Mouse (Mus musculus): ENCODE data around the gene Tecrl.

Tecrl gene

GRCm38 (mm10) chr5:83354846-83355561 lies at the start of gene Tecrl:
TSS of gene Tecrl (minus strand) at chr5:83355195.
- DNase-seq: no peak

- no peak for DNase-seq
Measured at GRCm38 (mm10) chr5:83385021-83385420, 30.0 kb upstream of the Tecrl start.

GRCm38 (mm10) chr5:83351615-83352014 lies 3.4 kb downstream of the Tecrl start:
- no peak for DNase-seq

GRCm38 (mm10) chr5:83339144-83339543 lies 15.9 kb downstream of the Tecrl start:
- no peak for DNase-seq

GRCm38 (mm10) chr5:83267148-83267776 lies 87.7 kb downstream of the Tecrl start:
- no peak for DNase-seq

- DNase-seq: no peak
Measured at GRCm38 (mm10) chr5:83260059-83260458, 94.9 kb downstream of the Tecrl start.

GRCm38 (mm10) chr5:83254141-83254540 lies 100.9 kb downstream of the Tecrl start:
- DNase-seq: no peak

- no peak for DNase-seq
Measured at GRCm38 (mm10) chr5:83238848-83239452, 116.0 kb downstream of the Tecrl start.
